Mouse (Mus musculus) brain, embryonic 14.5 days (tissue): ENCODE measurements around the gene Areg.

ENCODE experiments used
- CTCF ChIP-seq: fragments of 200-500 bp; IDR thresholded peaks from 2 replicates; pipeline ENCODE4 v1.5.1; 2012; ENCODE audit warnings: inconsistent platforms, mild to moderate bottlenecking, moderate library complexity, borderline replicate concordance; ENCODE audit not compliant: insufficient read depth, insufficient read length; ENCODE audit errors: extremely low read depth
- POLR2A ChIP-seq: fragments of 200-500 bp; IDR thresholded peaks from 2 replicates; pipeline ENCODE4 v1.6.1; 2012; ENCODE audit warnings: mild to moderate bottlenecking, inconsistent platforms, borderline replicate concordance; ENCODE audit not compliant: poor library complexity, insufficient read depth, insufficient read length, severe bottlenecking; ENCODE audit errors: extremely low read depth

GRCm38 (mm10) chr5:91134961-91135360 lies 4.4 kb upstream of the Areg start:
- TF ChIP-seq POLR2A (no peak), CTCF (no peak)
